Mouse (Mus musculus): Measurements from ENCODE around the gene Nlrc5.

DNA sequence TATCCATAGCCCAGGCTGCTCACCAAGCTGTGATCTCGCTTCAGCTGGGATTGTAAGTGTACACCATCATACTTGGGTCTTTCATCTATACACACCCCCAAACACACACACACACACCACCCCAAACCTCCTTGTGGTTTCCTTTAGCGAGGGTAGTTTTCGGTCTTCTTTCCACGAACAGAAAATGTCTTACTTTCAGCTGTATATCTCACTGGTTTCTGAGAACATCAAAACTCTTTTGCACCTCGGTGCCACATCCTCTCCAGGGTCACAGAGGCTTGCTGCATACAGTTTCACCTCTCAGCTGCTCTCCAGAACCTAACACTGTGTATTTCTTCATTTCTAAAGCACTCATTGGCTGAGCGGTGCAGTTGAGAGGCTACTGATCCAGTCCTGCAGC is 20.6 kb upstream of the Nlrc5 start:
- no peak for TF ChIP-seq CTCF (IDR thresholded peaks at IDR 0.05; ENCODE audit: borderline replicate concordance, insufficient read depth, low read depth, low read length)
- no peak for TF ChIP-seq POLR2A (IDR thresholded peaks at IDR 0.05; ENCODE audit: borderline replicate concordance, insufficient read depth, low read length)

Data from cerebellum, adult 2 months (tissue).